Mouse (Mus musculus): ENCODE data around the gene Gm5868.

GRCm38 (mm10) chr5:72630026-72630425 lies 42.7 kb upstream of the Gm5868 start:
- TF ChIP-seq POLR2A (IDR thresholded peaks at IDR 0.05; ENCODE audit: borderline replicate concordance, insufficient read depth, low read length) (no peak), CTCF (IDR thresholded peaks at IDR 0.05; ENCODE audit: borderline replicate concordance, insufficient read depth, low read depth, low read length) (no peak)

Measured in cerebellum, adult 2 months (tissue).